Comparison of ENCODE assay signal across 8 mouse cellular contexts in the genomic region with DNA sequence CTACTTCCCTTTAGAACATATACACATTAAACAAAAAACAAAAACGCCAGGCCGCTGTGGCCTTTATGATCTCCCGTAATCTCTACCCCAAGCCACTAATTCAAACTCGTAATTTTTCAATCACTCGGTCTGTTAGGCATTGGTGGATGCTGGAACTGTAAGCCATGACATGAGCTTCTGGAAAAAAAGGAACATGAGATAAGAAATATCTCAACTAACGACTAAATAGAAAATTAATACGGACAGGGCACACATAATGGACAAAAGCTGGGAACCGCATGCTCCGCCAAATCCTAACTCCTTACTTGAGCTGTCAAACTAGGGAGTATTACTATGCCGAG. TPM values are rescaled to one million over a fixed set of nuclear protein-coding genes. Genes with fewer than 3 reads are reported as not detected.
DNase-seq lines count a peak whose midpoint lies in the region; ATAC-seq and TF ChIP-seq lines count a peak whose summit lies in the region.

No protein-coding gene starts in this region.

- WGBS in heart, embryonic 16.5 days = 39% methylated on average over 10 of the region's 10 CpGs
- 47% methylated on average over 10 of the region's 10 CpGs for WGBS in forebrain, embryonic 16.5 days
- WGBS in liver, postnatal 0 days (ENCODE audit: insufficient replicate concordance) = 34% methylated on average over 10 of the region's 10 CpGs

- no peak for DNase-seq in heart, postnatal 10 days
- peak; percentile 1 for DNase-seq in G1E (ENCODE audit: low spot score)
- DNase-seq in liver, postnatal 0 days = no peak
- no peak for DNase-seq in right cerebral cortex, postnatal 4 days
- no peak for DNase-seq in retina, postnatal 1 day
- no peak for DNase-seq in thymus, postnatal 14 days

- ATAC-seq in heart, embryonic 16.5 days (replicated peaks; ENCODE audit: extremely low read depth, insufficient read depth, low FRiP score) = no peak
- ATAC-seq in G1E (ENCODE audit: extremely low read depth, insufficient number of reproducible peaks, low FRiP score, poor library complexity, severe bottlenecking) = no peak
- no peak for ATAC-seq in forebrain, embryonic 16.5 days
- no peak for ATAC-seq in liver, postnatal 0 days

- peaks cover 3% of the 10 kb centered on the region; the same call in 1 of the 2 replicates for H3K4me1 ChIP-seq in heart, embryonic 16.5 days (ENCODE audit: control insufficient read depth, insufficient read depth, low read length)
- peaks cover 3% of the 10 kb centered on the region; the same call in 1 of the 2 replicates for H3K4me1 ChIP-seq in G1E (ENCODE audit: insufficient read depth, low read depth, low read length)
- peaks cover 9% of the 10 kb centered on the region for H3K4me1 ChIP-seq in forebrain, embryonic 16.5 days (replicated peaks; ENCODE audit: control insufficient read depth, insufficient read depth, low read length)
- no peaks in the 10 kb centered on the region for H3K4me1 ChIP-seq in liver, postnatal 0 days (ENCODE audit: insufficient read depth)

- H3K36me3 ChIP-seq in heart, embryonic 16.5 days (ENCODE audit: control insufficient read depth, insufficient read depth) = no peaks in the 10 kb centered on the region
- H3K36me3 ChIP-seq in G1E (replicated peaks) = peaks cover 5% of the 10 kb centered on the region
- H3K36me3 ChIP-seq in forebrain, embryonic 16.5 days (ENCODE audit: control insufficient read depth, insufficient read depth) = no peaks in the 10 kb centered on the region
- H3K36me3 ChIP-seq in liver, postnatal 0 days (replicated peaks; ENCODE audit: insufficient read depth, low read length) = no peaks in the 10 kb centered on the region

- H3K4me2 ChIP-seq in heart, embryonic 16.5 days (ENCODE audit: low read depth, low read length) = peak overlapping the region; percentile 50
- H3K4me2 ChIP-seq in forebrain, embryonic 16.5 days (ENCODE audit: low read length) = peak overlapping the region; percentile 48
- peak overlapping the region; percentile 56 for H3K4me2 ChIP-seq in liver, postnatal 0 days (ENCODE audit: low read depth, low read length)

- no peaks in the 10 kb centered on the region for H3K27me3 ChIP-seq in heart, embryonic 16.5 days (ENCODE audit: control insufficient read depth, insufficient read depth, low read length)
- no peaks in the 10 kb centered on the region for H3K27me3 ChIP-seq in G1E (ENCODE audit: insufficient read depth, low read length)
- H3K27me3 ChIP-seq in forebrain, embryonic 16.5 days (replicated peaks; ENCODE audit: control insufficient read depth, insufficient read depth, low read length) = no peaks in the 10 kb centered on the region
- H3K27me3 ChIP-seq in liver, postnatal 0 days (ENCODE audit: insufficient read depth, low read length) = no peaks in the 10 kb centered on the region

- no peak for TF ChIP-seq EP300 in liver, postnatal 0 days (IDR thresholded peaks at IDR 0.05; ENCODE audit: low read depth)

- intact Hi-C loops in heart, postnatal 10 days (cut with DNase I) = no loop called here

- H3K27ac ChIP-seq in heart, embryonic 16.5 days (ENCODE audit: low read length) = peak overlapping the region; percentile 68
- peak overlapping the region; percentile 84 for H3K27ac ChIP-seq in forebrain, embryonic 16.5 days (ENCODE audit: low read length)
- H3K27ac ChIP-seq in liver, postnatal 0 days (ENCODE audit: low read depth) = peak overlapping the region; percentile 88; the same call in 1 of the 2 replicates

- H3K9me3 ChIP-seq in heart, embryonic 16.5 days (replicated peaks; ENCODE audit: control insufficient read depth, low read length) = no peaks in the 10 kb centered on the region
- H3K9me3 ChIP-seq in G1E (replicated peaks) = no peaks in the 10 kb centered on the region
- H3K9me3 ChIP-seq in forebrain, embryonic 16.5 days (ENCODE audit: control insufficient read depth, low read length) = no peaks in the 10 kb centered on the region
- H3K9me3 ChIP-seq in liver, postnatal 0 days (ENCODE audit: low read length) = no peaks in the 10 kb centered on the region

- H3K4me3 ChIP-seq in heart, embryonic 16.5 days (ENCODE audit: low read length) = peak overlapping the region; percentile 76
- peak overlapping the region; percentile 78; the same call in 1 of the 2 replicates for H3K4me3 ChIP-seq in G1E (ENCODE audit: low read depth, low read length)
- H3K4me3 ChIP-seq in forebrain, embryonic 16.5 days (replicated peaks; ENCODE audit: low read length) = peak overlapping the region; percentile 68
- peak overlapping the region; percentile 78 for H3K4me3 ChIP-seq in liver, postnatal 0 days (ENCODE audit: low read depth, low read length)

- peak overlapping the region; percentile 80 for H3K9ac ChIP-seq in heart, embryonic 16.5 days (ENCODE audit: low read length)
- peak overlapping the region; percentile 44 for H3K9ac ChIP-seq in forebrain, embryonic 16.5 days (replicated peaks; ENCODE audit: low read depth, low read length)
- no peak overlapping the region for H3K9ac ChIP-seq in liver, postnatal 0 days (replicated peaks)

- TF ChIP-seq CTCF in G1E (IDR thresholded peaks at IDR 0.05; ENCODE audit: low read depth, low read length) = no peak
- no peak for TF ChIP-seq CTCF in liver, postnatal 0 days (IDR thresholded peaks at IDR 0.05; ENCODE audit: low read depth)

RNA-seq across cellular contexts. Expression of a gene that starts 8.4 kb away (rescaled TPM):
- polyA plus RNA-seq in heart, embryonic 16.5 days (2015; fragmentation: Nextera tagmentation; extraction: Ambion mirVana) = 44.7 and 55.3 TPM in 2 replicates
- total RNA-seq in heart, postnatal 10 days (2021) = 10 to 100 TPM; 35.1 to 39.9 TPM
- 249 and 255 TPM in 2 replicates for total RNA-seq in G1E (2014; fragmentation: Nextera tagmentation)
- 108 and 136 TPM in 2 replicates for total RNA-seq in G1E (2017)
- polyA plus RNA-seq in G1E (2012) = 5.3 and 9.3 TPM in 2 replicates
- polyA plus RNA-seq in forebrain, embryonic 16.5 days (2015; fragmentation: Nextera tagmentation; extraction: Ambion mirVana) = 103 and 110 TPM in 2 replicates
- polyA plus RNA-seq in liver, postnatal 0 days (2015; fragmentation: Nextera tagmentation; extraction: Ambion mirVana) = 21.2 and 25.7 TPM in 2 replicates
